Mouse (Mus musculus) thymus, postnatal 4 days (tissue): ENCODE data around the gene Fkbp11.
A peak's percentile ranks its signal among the peaks of the same experiment; 100 is the strongest.

Experiments
- DNase-seq: peaks from one replicate; pipeline ENCODE4 v3.0.0; 2021

The Fkbp11 gene

GRCm38 (mm10) chr15:98738796-98739195 is 10.8 kb upstream of the Fkbp11 start:
- DNase-seq = no peak

GRCm38 (mm10) chr15:98737881-98738280 is 9.9 kb upstream of the Fkbp11 start:
- DNase-seq = peak; percentile 63

GRCm38 (mm10) chr15:98736521-98736920 is 8.5 kb upstream of the Fkbp11 start:
- DNase-seq = no peak

- no peak for DNase-seq
Observed at GRCm38 (mm10) chr15:98733976-98734566, 6.1 kb upstream of the Fkbp11 start.

- no peak for DNase-seq
Observed at GRCm38 (mm10) chr15:98733370-98733769, 5.4 kb upstream of the Fkbp11 start.

- DNase-seq = no peak
Observed at GRCm38 (mm10) chr15:98732006-98732531, 4.1 kb upstream of the Fkbp11 start.

GRCm38 (mm10) chr15:98730790-98731189 is 2.8 kb upstream of the Fkbp11 start:
- no peak for DNase-seq

GRCm38 (mm10) chr15:98729791-98730545 is 2.0 kb upstream of the Fkbp11 start:
- no peak for DNase-seq

- DNase-seq = no peak
Observed at GRCm38 (mm10) chr15:98728366-98728765, 368 bp upstream of the Fkbp11 start.

GRCm38 (mm10) chr15:98726746-98727145 is 1.3 kb downstream of the Fkbp11 start:
- no peak for DNase-seq

- no peak for DNase-seq
Observed at GRCm38 (mm10) chr15:98726079-98726478, 1.9 kb downstream of the Fkbp11 start.

- DNase-seq = no peak
Observed at GRCm38 (mm10) chr15:98724441-98724840, 3.6 kb downstream of the Fkbp11 start.

GRCm38 (mm10) chr15:98722854-98723253 is 5.1 kb downstream of the Fkbp11 start:
- DNase-seq = peak; percentile 53

- DNase-seq = no peak
Observed at GRCm38 (mm10) chr15:98722191-98722590, 5.8 kb downstream of the Fkbp11 start.

- DNase-seq = no peak
Observed at GRCm38 (mm10) chr15:98717301-98717700, 10.7 kb downstream of the Fkbp11 start.

- no peak for DNase-seq
Observed at GRCm38 (mm10) chr15:98714230-98714652, 13.8 kb downstream of the Fkbp11 start.

- peak; percentile 95 for DNase-seq
Observed at GRCm38 (mm10) chr15:98710442-98710841, 17.6 kb downstream of the Fkbp11 start.

- peak; percentile 86 for DNase-seq
Observed at GRCm38 (mm10) chr15:98707766-98708372, 20.1 kb downstream of the Fkbp11 start, which contains the start of gene Ccdc65. Gene Ccdc65, plus strand, starts transcription at chr15:98708207.

- no peak for DNase-seq
Observed at GRCm38 (mm10) chr15:98704312-98704711, 23.7 kb downstream of the Fkbp11 start.

- DNase-seq = peak; percentile 97
Observed at GRCm38 (mm10) chr15:98699190-98700105, 28.6 kb downstream of the Fkbp11 start.

- no peak for DNase-seq
Observed at GRCm38 (mm10) chr15:98696216-98696615, 31.8 kb downstream of the Fkbp11 start.

- no peak for DNase-seq
Observed at GRCm38 (mm10) chr15:98695726-98696125, 32.3 kb downstream of the Fkbp11 start.
